Mouse (Mus musculus) retina, postnatal 7 days (tissue): ENCODE data around the gene Trim28.

Experiments
- DNase-seq: peaks from one replicate; pipeline ENCODE4 v3.0.0-alpha.2; 2012; ENCODE audit warnings: low read depth, low spot score

Trim28 gene

GRCm38 (mm10) chr7:12998053-12998452 lies 861 bp upstream of the Trim28 start, which contains the start of gene Slc27a5:
TSS of gene Slc27a5 (minus strand) at chr7:12998192.
- no peak for DNase-seq

- no peak for DNase-seq
These were observed 2.7 kb downstream of the Trim28 start for GRCm38 (mm10) chr7:13001584-13001983.

GRCm38 (mm10) chr7:13003380-13003779 lies 4.5 kb downstream of the Trim28 start:
- DNase-seq, result no peak

DNA sequence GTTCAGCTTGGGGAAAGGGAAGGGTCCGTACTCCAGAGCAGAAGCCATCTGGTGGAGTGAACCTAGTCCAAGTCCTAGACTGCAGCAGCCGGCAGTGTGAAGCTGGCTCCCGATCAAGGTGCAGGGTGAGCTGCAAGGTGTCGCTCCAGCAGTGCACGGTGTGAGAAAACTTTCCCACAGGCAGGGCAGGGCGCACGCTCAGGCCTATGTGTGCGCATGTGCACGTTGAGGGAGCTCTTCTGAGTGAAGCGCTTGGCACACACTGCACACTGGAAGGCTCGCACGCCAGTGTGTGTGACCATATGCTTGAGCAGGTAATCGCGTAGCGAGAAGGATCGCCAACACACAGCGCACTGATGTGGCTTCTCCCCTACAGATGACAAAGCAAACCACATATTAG lies 7.1 kb downstream of the Trim28 start:
- DNase-seq, result no peak

GRCm38 (mm10) chr7:13006531-13006930 lies 7.6 kb downstream of the Trim28 start:
- DNase-seq, result no peak

- no peak for DNase-seq
These were observed 8.6 kb downstream of the Trim28 start for GRCm38 (mm10) chr7:13007341-13008092.

DNA sequence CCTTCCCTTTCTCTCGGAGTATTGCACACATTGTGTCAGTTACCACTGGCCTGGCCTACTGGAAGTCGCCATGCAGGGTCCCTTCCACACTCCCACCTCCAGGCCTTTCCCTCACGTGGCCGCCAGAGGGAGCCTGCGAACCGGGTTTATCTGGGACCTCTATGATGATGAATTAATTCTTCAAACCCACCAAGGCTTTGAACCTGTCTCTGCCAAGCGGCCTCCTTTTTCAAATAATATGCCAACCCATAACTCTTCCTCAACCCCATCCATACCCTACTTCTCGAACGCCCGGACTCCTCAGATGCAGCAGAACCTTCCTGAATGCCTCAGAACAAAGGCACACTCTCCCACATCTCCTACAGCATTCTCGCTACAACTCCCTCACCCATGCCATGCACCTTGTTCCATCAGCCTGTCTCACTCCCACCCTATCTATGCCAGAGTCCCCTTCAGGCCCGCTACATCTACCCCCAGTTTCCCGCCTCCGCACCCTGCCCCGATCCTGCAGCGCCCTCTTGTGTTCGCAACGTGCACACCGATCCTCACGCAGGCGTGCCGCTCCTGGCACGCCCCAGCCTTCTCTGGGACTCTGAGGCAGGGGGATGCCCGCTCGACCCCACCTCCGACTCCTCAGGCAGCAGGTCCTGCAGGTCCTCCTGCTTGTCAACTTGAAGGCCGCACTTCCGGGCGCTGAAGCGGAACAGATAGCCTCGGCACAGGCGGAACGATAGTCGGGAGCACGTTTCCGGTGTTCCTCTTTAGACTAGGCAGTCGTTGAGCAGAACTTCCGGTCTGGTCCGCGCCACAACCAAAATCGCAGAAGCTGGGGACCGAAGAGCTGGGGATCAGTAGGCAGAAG lies 10.5 kb downstream of the Trim28 start:
- peak; percentile 90 for DNase-seq

DNA sequence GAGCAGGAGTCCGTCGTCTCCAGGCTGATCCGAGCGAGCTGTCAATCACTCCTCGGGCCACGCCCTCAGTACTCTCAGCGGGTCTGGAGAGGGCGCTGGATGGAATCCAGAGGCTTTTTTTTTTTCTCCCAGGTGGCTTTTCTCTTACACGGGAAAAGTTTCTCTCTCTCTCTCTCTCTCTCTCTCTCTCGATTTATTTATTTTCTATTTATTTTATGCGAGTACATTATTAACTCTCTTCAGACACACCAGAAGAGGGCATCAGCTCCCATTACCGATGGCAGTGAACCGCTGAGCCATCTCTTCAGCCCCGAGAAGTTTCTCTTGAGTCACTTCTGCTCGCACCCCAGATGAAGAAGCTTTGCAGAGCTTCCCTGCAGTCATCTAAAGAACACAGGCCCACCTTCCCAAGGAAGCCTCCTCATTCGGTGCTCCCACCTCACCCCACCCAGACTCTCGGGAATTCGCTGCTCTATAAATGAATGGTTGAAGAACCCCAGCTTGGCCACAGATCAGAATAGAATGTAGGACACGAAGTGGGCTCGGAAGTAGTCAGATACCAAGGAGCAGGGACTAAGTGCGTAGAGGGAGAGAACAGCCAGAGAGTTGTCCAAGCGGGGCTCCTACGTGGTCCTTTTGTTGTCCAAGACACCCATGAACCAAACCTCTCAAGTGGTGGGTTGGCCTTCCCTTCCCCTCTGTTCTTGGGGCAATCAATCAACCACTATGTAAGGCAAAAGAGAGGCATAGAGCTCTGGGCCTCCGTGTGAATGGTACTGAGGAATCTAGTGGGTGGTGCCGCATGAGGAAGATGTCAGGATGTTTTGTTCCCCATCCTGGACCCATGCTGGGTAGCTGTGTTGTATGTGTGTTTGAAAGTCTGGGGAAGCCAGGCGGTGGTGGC lies 11.3 kb downstream of the Trim28 start, which contains the start of gene Zbtb45:
Gene Zbtb45, minus strand, starts transcription at position 30 of the 904 bp plus-strand sequence.
- no peak for DNase-seq

GRCm38 (mm10) chr7:13013671-13014070 lies 14.8 kb downstream of the Trim28 start:
- no peak for DNase-seq

GRCm38 (mm10) chr7:13014275-13014839 lies 15.4 kb downstream of the Trim28 start:
- DNase-seq, result no peak

DNA sequence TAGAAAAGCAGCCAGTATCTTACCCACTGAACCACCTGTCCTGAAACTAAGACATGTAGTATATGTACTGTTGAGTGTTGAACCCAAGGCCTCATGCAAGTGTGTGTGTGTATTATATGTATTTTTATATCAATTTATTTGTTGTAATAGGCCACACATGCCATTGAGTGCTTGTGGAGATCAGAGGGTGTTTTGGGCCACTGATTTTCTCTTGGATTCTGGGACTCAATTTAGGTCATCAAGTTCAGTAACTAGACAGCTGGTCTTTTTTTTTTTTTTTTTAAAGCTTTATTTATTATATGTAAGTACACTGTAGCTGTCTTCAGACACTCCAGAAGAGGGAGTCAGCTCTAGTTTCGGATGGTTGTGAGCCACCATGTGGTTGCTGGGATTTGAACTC lies 16.3 kb downstream of the Trim28 start:
- no peak for DNase-seq

- no peak for DNase-seq
These were observed 24.0 kb downstream of the Trim28 start for GRCm38 (mm10) chr7:13022773-13023535.

DNA sequence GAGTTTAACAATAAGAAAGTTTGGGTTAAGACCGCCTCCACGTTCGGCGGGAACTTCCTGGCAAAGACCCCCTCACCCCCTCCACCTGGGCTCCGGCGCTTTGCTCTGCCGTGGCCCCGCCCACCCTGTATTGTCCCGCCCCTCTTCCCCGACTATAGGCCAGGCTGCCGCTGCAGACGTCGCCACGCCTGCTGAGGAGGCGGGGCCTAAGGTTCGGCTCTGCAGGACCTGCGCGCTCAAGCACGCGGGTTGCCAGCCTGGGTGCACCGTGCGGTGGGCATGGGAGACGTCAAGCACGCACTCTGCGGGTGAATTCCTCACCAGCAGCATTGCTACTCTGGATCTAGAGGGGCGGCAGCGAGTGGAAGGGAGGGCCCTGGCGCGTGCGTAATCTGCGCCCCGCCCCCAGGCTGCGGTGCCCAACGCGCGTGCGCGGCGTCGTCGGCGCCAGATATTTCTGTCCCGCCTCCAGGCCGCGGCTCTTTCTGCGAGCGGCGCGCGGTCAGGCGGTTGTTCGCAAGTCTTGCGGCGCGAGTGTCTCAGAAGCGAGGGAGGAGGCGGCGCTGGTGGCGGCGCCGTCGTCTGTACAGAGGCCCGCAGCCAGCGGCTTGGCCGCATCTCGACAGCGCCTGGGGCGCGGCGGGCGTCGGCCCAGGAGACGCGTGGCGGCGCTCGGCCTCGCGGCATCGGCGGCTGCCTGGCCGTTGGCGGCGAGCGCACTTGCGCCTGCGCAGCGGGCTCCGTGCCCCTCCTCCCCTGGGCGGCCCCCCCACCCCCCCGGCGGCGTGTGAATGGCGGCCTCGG lies 25.2 kb downstream of the Trim28 start:
- peak; percentile 92 for DNase-seq

- DNase-seq, result peak; percentile 69
These were observed 25.9 kb downstream of the Trim28 start for GRCm38 (mm10) chr7:13024805-13025204.

DNA sequence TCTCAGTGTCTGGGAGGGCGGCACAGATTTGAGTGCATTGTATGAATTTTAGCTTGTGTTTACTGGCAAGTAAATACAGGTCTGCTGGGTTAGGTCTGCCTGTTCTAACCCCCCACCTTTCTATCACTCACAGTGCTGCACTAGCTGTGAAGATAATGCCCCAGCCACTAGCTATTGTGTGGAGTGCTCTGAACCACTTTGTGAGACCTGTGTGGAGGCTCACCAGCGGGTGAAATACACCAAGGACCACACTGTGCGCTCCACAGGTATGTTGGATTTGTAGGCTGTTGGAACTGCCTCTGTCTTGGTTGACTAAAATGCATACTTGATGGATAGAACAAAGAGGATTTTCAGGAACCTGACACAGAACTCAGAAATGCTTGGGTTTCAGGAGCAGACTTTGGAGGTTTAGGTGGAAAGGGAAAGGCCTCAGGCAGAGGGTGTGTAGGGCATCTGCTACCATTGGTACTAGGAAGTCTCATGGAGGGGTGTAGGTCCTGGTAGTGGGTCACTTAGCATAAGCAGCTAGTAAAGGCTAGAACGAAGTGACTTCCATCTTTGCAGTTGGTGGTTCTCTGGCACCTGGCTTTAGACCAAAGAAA lies 26.7 kb downstream of the Trim28 start:
- DNase-seq, result no peak

DNA sequence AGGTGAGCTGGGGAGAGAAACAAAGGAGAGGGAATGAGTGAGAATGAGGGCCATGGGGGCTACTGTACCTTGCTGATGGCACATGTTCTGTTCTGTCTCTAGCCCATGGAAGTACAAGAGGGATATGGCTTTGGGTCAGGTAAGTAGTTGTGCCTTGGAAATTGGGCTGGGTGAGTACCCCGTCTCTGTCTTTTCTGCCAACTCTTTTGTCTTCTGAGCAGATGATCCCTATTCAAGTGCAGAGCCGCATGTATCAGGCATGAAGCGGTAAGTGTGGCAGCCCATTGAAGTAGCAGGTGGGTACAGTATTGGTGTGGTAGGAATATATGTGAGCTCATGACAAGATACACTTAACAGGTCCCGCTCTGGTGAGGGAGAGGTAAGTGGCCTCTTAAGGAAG lies 30.1 kb downstream of the Trim28 start:
- no peak for DNase-seq

GRCm38 (mm10) chr7:13031069-13031468 lies 32.2 kb downstream of the Trim28 start:
- no peak for DNase-seq

DNA sequence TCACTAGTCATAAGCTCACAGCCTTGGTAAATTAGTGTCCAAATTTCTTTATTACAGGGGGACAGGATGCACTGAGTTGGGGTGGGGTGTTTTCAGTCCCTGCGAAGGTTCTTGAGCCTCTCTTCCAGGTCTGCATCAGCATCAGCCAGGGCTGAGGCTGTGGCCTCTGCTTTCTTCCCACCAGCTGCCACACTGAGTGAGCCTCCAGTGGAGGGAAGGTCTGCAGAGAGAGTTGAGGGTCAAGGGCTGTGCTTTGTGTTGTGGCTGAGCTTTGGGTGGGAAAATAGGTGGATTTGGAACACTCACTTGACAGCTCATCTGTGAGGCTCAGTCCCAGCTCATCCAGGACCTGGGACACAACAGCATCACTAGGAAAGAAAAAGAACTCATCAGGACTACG lies 33.1 kb downstream of the Trim28 start:
- DNase-seq, result no peak

- no peak for DNase-seq
These were observed 33.6 kb downstream of the Trim28 start for GRCm38 (mm10) chr7:13032541-13032940.
